Mouse (Mus musculus) intestine, embryonic 14.5 days (tissue): ENCODE data around the gene Cyp27a1. TPM values are rescaled to one million over a fixed set of nuclear protein-coding genes. Genes with fewer than 3 reads are reported as not detected.

ENCODE experiments used
- ATAC-seq: fragments of 200-750 bp; cut with Nextera tagmentation; replicated peaks from 2 replicates; pipeline ENCODE4 v1.8.0; 2017; ENCODE audit warnings: low read depth, moderate number of reproducible peaks, moderate TSS enrichment, moderate library complexity; ENCODE audit not compliant: low FRiP score, low TSS enrichment
- DNase-seq: peaks from one replicate; pipeline ENCODE4 v3.0.0-alpha.2; 2018; ENCODE audit warnings: low spot score
- H3K27ac ChIP-seq: fragments of 300-500 bp; sonication (generic); 2 replicates; pipeline ENCODE4 v1.5.1; 2014; ENCODE audit warnings: low read depth, mild to moderate bottlenecking, control low read depth
- H3K27me3 ChIP-seq: fragments of 300-500 bp; sonication (generic); replicated peaks from 2 replicates; pipeline ENCODE4 v1.6.1; 2014; ENCODE audit warnings: low read length, control low read depth; ENCODE audit not compliant: control insufficient read depth, insufficient read depth
- H3K36me3 ChIP-seq: fragments of 300-500 bp; sonication (generic); 2 replicates; pipeline ENCODE4 v1.6.1; 2014; ENCODE audit warnings: low read length, control low read depth; ENCODE audit not compliant: control insufficient read depth, insufficient read depth
- H3K4me1 ChIP-seq: fragments of 300-500 bp; sonication (generic); replicated peaks from 2 replicates; pipeline ENCODE4 v1.6.1; 2014; ENCODE audit warnings: low read length, control low read depth, mixed read lengths; ENCODE audit not compliant: control insufficient read depth, insufficient read depth
- H3K4me2 ChIP-seq: fragments of 300-500 bp; sonication (generic); 2 replicates; pipeline ENCODE4 v1.6.1; 2014; ENCODE audit warnings: low read length
- H3K4me3 ChIP-seq: fragments of 300-500 bp; sonication (generic); 2 replicates; pipeline ENCODE4 v1.5.1; 2014; ENCODE audit warnings: low read depth, low read length, control low read depth, mixed read lengths
- H3K9ac ChIP-seq: fragments of 300-500 bp; sonication (generic); 2 replicates; pipeline ENCODE4 v1.6.1; 2014; ENCODE audit warnings: mild to moderate bottlenecking, low read length
- H3K9me3 ChIP-seq: fragments of 300-500 bp; sonication (generic); 2 replicates; pipeline ENCODE4 v1.6.1; 2016; ENCODE audit warnings: low read length, control low read depth; ENCODE audit not compliant: control insufficient read depth
- WGBS: fragments of 180-500 bp; shearing (Covaris S2); extraction: QIAGEN DNeasy Blood & Tissue Kit; methylation state at CpG from one replicate; pipeline ENCODE4 v1.1.7; 2014; 5-methylcytosine and 5-hydroxymethylcytosine counted together
- polyA plus RNA-seq: library from polyadenylated mRNA; unstranded; fragments of >200 nt; fragmentation: Nextera tagmentation; extraction: Ambion mirVana; gene quantifications from 2 replicates; pipeline ENCODE4 v1.2.1, GENCODE M21; 2014

The Cyp27a1 gene
- 6.4 and 8.9 TPM in 2 replicates for polyA plus RNA-seq

GRCm38 (mm10) chr1:74713099-74713858 is at the start of gene Cyp27a1:
Gene Cyp27a1 (plus strand): TSS chr1:74713574.
- no peaks in the 10 kb centered on the region for H3K9me3 ChIP-seq
- peak within 1 kb of the TSS; percentile 98 for H3K4me2 ChIP-seq
- no peaks in the 10 kb centered on the region for H3K36me3 ChIP-seq
- H3K9ac ChIP-seq = peak within 1 kb of the TSS; percentile 58
- H3K27me3 ChIP-seq = no peaks in the 10 kb centered on the region
- DNase-seq (peak; percentile 82), ATAC-seq (peak; percentile 69)
- H3K27ac ChIP-seq = no peak within 1 kb of the TSS
- H3K4me3 ChIP-seq = peak within 1 kb of the TSS; percentile 57
- no peaks in the 10 kb centered on the region; the same call in 1 of the 2 replicates for H3K4me1 ChIP-seq
- 2% methylated on average over 35 of the region's 35 CpGs for WGBS

GRCm38 (mm10) chr1:74665153-74665552 is 48.2 kb upstream of the Cyp27a1 start:
- no peak for ATAC-seq
- no peak overlapping the region for H3K4me2 ChIP-seq
- no peak overlapping the region for H3K27ac ChIP-seq
- no peak overlapping the region for H3K4me3 ChIP-seq
- peaks cover 7% of the 10 kb centered on the region; the same call in 1 of the 2 replicates for H3K36me3 ChIP-seq
- no peaks in the 10 kb centered on the region for H3K9me3 ChIP-seq
- 0 out of 2 replicates have a peak, but pooled peaks cover 9% of the 10 kb centered on the region for H3K4me1 ChIP-seq
- WGBS = 45% methylated on average over 6 of the region's 6 CpGs
- DNase-seq = no peak
- no peaks in the 10 kb centered on the region for H3K27me3 ChIP-seq
- H3K9ac ChIP-seq = no peak overlapping the region

DNA sequence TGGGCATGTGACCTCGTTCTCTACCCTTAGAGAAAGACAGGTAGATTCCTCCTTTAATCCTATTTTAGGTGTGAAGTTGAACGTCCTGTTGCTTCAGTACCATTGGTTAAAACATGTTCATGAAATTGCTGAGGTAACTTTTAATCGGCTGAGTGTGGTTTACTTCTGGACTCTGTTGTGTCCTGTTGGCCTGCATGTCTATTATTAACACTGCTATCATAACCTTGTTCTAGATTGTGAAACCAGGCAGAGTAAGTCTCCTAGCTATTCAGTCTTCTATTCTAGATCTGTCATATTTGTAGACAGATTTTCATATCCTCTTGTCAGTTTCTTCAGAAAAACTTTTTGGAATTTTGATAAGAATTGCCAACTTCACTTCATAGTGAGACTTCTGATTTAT is 45.0 kb upstream of the Cyp27a1 start:
- no peak overlapping the region for H3K4me3 ChIP-seq
- H3K4me1 ChIP-seq = 0 out of 2 replicates have a peak, but pooled peaks cover 5% of the 10 kb centered on the region
- WGBS = 90% methylated on average over 3 of the region's 3 CpGs
- ATAC-seq = no peak
- H3K9ac ChIP-seq = no peak overlapping the region
- H3K36me3 ChIP-seq = peaks cover 16% of the 10 kb centered on the region; the same call in 1 of the 2 replicates
- no peak overlapping the region for H3K4me2 ChIP-seq
- H3K9me3 ChIP-seq = no peaks in the 10 kb centered on the region
- no peaks in the 10 kb centered on the region for H3K27me3 ChIP-seq
- DNase-seq = no peak
- no peak overlapping the region for H3K27ac ChIP-seq

DNA sequence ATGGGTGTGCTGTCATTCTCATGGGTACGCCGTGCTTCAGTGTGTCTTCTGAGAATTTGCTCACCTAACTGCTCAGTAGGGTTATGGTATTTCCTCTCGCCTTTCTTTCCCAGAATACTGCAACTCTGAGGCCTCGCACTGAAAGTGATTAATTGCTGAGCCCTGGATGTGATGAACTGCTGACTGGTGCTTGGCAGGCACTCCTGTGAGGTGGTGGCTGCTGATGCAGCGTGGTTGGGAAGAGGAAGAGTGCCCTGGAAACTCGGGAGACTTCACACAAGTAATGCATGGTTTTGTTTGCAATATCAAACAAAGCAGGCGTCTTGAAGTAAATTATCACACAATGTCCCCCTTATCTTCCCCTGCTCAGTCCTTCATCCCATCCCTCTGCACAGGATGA is 40.6 kb upstream of the Cyp27a1 start:
- DNase-seq (no peak), ATAC-seq (no peak)
- Histone ChIP-seq H3K4me2 (no peak overlapping the region), H3K4me1 (no peaks in the 10 kb centered on the region), H3K27ac (no peak overlapping the region), H3K9me3 (no peaks in the 10 kb centered on the region), H3K9ac (no peak overlapping the region), H3K27me3 (no peaks in the 10 kb centered on the region), H3K36me3 (peaks cover 10% of the 10 kb centered on the region; the same call in 1 of the 2 replicates), H3K4me3 (no peak overlapping the region)
- WGBS = 80% methylated on average over 7 of the region's 7 CpGs

- H3K9me3 ChIP-seq = no peaks in the 10 kb centered on the region
- H3K4me2 ChIP-seq = no peak overlapping the region
- DNase-seq = no peak
- no peak overlapping the region for H3K27ac ChIP-seq
- ATAC-seq = no peak
- peaks cover 41% of the 10 kb centered on the region for H3K36me3 ChIP-seq
- H3K27me3 ChIP-seq = no peaks in the 10 kb centered on the region
- no peaks in the 10 kb centered on the region for H3K4me1 ChIP-seq
- WGBS = 80% methylated on average over 3 of the region's 3 CpGs
- no peak overlapping the region for H3K4me3 ChIP-seq
- no peak overlapping the region for H3K9ac ChIP-seq
Measured at GRCm38 (mm10) chr1:74676863-74677262, 36.5 kb upstream of the Cyp27a1 start.

- no peak overlapping the region for H3K4me2 ChIP-seq
- no peaks in the 10 kb centered on the region for H3K4me1 ChIP-seq
- no peak for ATAC-seq
- H3K27ac ChIP-seq = no peak overlapping the region
- H3K36me3 ChIP-seq = peaks cover 45% of the 10 kb centered on the region
- WGBS = 81% methylated on average over 1 of the region's 1 CpGs
- H3K4me3 ChIP-seq = no peak overlapping the region
- no peaks in the 10 kb centered on the region for H3K9me3 ChIP-seq
- no peak for DNase-seq
- H3K9ac ChIP-seq = no peak overlapping the region
- no peaks in the 10 kb centered on the region for H3K27me3 ChIP-seq
Measured at GRCm38 (mm10) chr1:74677843-74678242, 35.5 kb upstream of the Cyp27a1 start.

- ATAC-seq = no peak
- Histone ChIP-seq H3K27me3 (no peaks in the 10 kb centered on the region), H3K9me3 (no peaks in the 10 kb centered on the region), H3K36me3 (peaks cover 85% of the 10 kb centered on the region), H3K4me2 (no peak overlapping the region), H3K27ac (no peak overlapping the region), H3K4me3 (no peak overlapping the region), H3K4me1 (no peaks in the 10 kb centered on the region), H3K9ac (no peak overlapping the region)
- no peak for DNase-seq
- WGBS = 89% methylated on average over 7 of the region's 7 CpGs
Measured at GRCm38 (mm10) chr1:74687131-74687530, 26.2 kb upstream of the Cyp27a1 start.

DNA sequence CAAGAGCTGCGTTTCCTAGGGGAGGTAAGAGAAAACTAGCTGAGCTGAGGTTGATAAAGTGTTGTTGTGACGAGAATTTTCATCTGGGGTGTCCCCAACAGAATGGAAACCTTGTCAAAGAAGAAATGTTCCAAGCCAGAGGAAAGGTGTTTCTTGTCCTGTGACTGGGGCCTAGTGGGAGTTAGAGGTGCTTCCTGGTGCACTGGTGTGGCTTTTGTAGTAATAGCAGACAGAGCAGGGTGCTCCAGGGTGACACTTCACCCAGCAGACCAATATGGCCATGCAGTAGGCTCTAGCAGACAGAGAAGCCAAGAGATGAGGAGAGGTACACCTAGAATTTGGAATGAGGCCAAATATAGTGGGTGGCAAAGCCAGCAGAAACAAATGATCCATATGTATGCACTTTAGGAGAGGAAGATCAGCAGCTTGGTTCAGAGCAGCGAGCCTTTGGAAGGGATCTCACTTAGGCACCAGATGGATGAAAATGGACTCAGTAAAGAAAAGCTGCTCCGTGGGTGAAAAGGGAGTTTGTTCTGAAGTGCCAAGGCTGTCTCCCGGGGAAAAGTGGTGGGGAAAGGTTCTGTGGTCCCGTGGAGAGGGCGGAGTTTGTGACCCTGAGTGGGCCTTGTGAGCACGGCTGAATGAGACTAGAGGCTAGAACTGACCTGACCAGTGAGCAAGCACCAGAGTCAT is 19.3 kb upstream of the Cyp27a1 start:
- Histone ChIP-seq H3K9me3 (no peaks in the 10 kb centered on the region), H3K4me2 (no peak overlapping the region), H3K27ac (no peak overlapping the region), H3K9ac (no peak overlapping the region), H3K36me3 (peaks cover 87% of the 10 kb centered on the region), H3K4me3 (no peak overlapping the region), H3K27me3 (no peaks in the 10 kb centered on the region), H3K4me1 (no peaks in the 10 kb centered on the region)
- ATAC-seq = no peak
- no peak for DNase-seq
- WGBS = 89% methylated on average over 8 of the region's 8 CpGs
